Mouse (Mus musculus): ENCODE measurements around the gene Scml4.

DNA sequence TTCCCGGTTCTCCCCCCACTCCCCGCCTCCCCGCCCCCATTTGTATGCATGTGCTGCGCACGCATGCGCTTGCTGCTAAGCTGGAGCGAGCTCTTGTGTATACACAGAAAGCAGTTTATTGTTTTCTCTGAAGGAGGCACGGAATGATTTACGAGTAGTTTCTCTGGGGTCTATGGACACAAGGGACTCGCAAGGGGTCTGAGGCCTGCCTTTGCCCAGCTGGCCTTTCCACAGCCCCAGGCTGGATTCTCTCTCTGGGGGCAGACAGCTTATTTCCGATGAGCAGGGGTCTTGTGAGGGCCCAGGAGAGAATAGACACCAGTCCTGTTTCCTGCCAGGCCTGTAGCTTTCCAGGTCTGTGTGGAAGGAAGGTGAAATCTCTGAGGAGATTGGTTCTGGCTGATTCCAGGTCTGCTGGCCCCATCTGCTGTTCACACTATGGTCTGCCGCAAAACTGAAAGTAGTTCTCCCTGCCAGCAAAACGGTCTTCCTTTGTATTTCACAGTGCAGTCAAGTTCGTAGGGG is 81.6 kb downstream of the Scml4 start:
- TF ChIP-seq CTCF (IDR thresholded peaks at IDR 0.05; ENCODE audit: insufficient read depth, low read depth, low read length) (peak; percentile 43; the same call in 1 of the 2 replicates), POLR2A (IDR thresholded peaks at IDR 0.05; ENCODE audit: insufficient read depth, low read depth, low read length) (no peak)
